Mouse (Mus musculus) kidney, adult 10 weeks (tissue): Measurements from ENCODE around the gene Tlr6. TPM values are rescaled to one million over a fixed set of nuclear protein-coding genes. Genes with fewer than 3 reads are reported as not detected.

ENCODE experiments used
- polyA plus RNA-seq: library from polyadenylated mRNA; stranded (reverse); fragments of 350-450 nt; fragmentation: Illumina TruSeq; extraction: RNeasy Lipid Tissue Mini Kit (QIAGEN cat#74804); gene quantifications from one replicate; pipeline ENCODE4 v1.2.3, GENCODE M21; 2014; ENCODE audit warnings: low read depth, low replicate concordance

Tlr6 gene
- 0.12 TPM for polyA plus RNA-seq

DNA sequence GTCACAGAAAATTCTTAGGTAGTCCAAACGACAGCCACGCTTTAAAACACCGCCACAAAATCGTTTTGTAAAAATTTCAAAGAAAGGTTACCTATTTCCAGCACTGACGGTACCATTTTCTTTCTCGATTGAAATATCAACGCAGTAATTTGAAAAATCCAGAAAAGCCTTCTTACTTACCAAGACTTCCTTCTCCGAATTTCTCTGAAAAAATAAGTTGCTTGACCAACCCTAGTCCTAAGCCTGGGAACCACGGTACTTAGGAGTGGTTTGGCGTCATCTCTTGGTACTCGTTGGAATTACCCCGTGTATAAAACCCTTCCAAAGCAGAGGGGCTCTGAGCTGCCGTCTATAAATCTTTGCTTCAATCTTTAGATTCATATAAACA, at the start of gene Tlr6:
Gene Tlr6 (minus strand): TSS at position 255 of the 388 bp plus-strand sequence.

DNA sequence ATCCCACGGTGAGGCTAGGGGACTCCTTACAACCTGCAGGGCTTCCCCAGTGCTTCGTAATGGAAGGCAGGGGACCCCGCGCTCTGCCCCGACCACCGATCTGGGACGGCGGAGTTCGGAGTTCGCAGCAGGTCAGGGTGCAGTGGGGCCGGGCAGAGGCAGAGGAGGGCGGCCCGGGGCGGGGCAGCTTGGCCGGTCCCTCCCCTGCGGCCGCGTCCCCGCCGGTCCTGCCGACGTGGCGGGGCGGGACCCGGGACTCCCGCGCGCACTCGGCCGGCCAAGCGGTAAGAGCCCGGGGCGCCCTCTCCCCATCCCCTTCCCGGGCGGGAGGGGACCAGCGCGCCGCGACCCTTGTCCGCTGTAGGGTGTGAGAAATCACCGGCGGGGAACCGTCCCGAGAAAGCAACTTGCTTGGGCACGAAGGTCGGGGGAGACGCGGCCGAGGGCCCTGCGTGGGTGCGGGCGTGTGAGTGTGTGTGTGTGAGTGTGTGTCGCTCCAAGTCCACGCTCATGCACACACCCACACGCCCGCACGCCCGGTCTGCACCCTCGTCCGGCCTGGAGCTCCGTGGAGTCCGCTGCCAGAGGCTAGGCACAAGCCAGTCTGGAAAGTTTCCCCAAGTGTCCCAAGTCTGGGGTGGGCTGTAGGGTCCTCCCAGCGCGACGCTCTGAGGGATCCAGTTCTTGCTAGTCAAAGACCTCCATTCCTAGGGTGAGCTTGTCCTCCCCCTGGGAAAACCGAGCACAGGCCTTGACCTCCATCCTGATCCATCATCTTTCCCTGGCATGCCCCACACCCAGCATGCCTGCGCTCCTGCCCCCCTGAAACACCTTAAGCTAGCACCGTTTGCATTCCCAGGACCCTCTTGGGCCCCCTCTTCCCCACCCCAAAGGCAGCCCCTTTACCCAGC, 10.2 kb upstream of the Tlr6 start, which contains the start of gene Fam114a1:
Gene Fam114a1 (plus strand): TSS at position 211 of the 911 bp plus-strand sequence.

Other genes with a start within 250 kb of the Tlr6 start
- 61.6 TPM for gene Klf3, start 156.7 kb downstream of the Tlr6 start, polyA plus RNA-seq
- 1.9 TPM for gene Tlr1, start 26.5 kb downstream of the Tlr6 start, polyA plus RNA-seq
- gene Fam114a1, start 10.0 kb upstream of the Tlr6 start, polyA plus RNA-seq: 8.5 TPM
- gene Tmem156, start 132.0 kb upstream of the Tlr6 start, polyA plus RNA-seq: not detected
- gene Klhl5, start 147.4 kb upstream of the Tlr6 start, polyA plus RNA-seq: 50.9 TPM
- gene Wdr19, start 239.6 kb upstream of the Tlr6 start, polyA plus RNA-seq: 10.9 TPM